Mouse (Mus musculus) liver, adult 10 weeks (tissue): ENCODE data around the gene Asb12. TPM values are rescaled to one million over a fixed set of nuclear protein-coding genes. Genes with fewer than 3 reads are reported as not detected.

Experiments used
- polyA plus RNA-seq: library from polyadenylated mRNA; stranded (reverse); fragments of 350-450 nt; fragmentation: Illumina TruSeq; extraction: RNeasy Lipid Tissue Mini Kit (QIAGEN cat#74804); gene quantifications from one replicate; pipeline ENCODE4 v1.2.3, GENCODE M21; 2014; ENCODE audit warnings: low read depth, low replicate concordance

The Asb12 gene
- polyA plus RNA-seq = not detected

GRCm38 (mm10) chrX:95557887-95558286 is at the start of gene Asb12, which contains the start of gene Pfn5:
Asb12 (minus strand) TSS chrX:95557987.
Pfn5 (plus strand) TSS chrX:95558104.

GRCm38 (mm10) chrX:95444776-95445111 is 113.0 kb downstream of the Asb12 start, which contains the start of gene Amer1:
Amer1 (minus strand) TSS chrX:95444872.

Other genes with a start within 250 kb of the Asb12 start
- 2.9 TPM for gene Amer1, start 113.1 kb downstream of the Asb12 start, polyA plus RNA-seq
- not detected for gene Pfn5, start 117 bp upstream of the Asb12 start, polyA plus RNA-seq
- gene Zc4h2, start 100.5 kb upstream of the Asb12 start, polyA plus RNA-seq = 5.9 TPM
- gene Zc3h12b, start 153.7 kb upstream of the Asb12 start, polyA plus RNA-seq = 0.16 TPM